Mouse (Mus musculus) cerebellum, adult 9-11 months (tissue): ENCODE results near the gene Mapk8.
"Not testable (repeated sequence)": the region's sequence is repeated elsewhere in the genome, so short reads cannot be mapped to it uniquely, and the experiment has no call there.

ENCODE experiments used
- DNase-seq: peaks from one replicate; pipeline ENCODE4 v3.0.0; 2022

Mapk8 gene

DNA sequence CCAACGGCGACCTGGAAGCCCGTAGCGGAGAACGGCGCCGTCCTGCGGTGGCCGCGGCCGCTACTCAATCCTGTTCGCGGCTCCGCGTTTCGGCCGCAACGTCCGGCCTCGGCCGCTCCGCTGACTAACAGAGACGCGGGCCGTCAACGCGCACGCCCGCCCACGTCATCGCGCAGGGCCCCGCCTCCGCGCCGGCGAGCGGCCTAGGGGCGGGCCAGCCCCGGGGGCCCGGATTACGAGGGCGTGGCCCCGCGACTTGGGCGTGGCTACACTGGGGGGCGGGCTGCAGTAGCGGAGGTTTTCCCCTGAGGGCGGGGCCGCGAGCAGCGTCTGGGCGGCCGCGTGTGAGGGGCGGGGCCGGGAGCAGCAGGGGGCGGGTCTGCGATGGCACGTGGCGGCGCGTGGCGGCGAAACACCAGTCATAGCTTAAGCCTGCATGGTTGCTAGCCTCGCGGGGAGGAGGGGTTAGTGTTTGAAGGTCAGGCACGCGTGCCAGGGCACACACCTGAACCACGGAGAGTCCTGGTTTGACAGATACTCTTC lies at the start of gene Mapk8:
Gene Mapk8 (minus strand): TSS at position 132 of the 543 bp plus-strand sequence.
- peak; percentile 95 for DNase-seq

DNA sequence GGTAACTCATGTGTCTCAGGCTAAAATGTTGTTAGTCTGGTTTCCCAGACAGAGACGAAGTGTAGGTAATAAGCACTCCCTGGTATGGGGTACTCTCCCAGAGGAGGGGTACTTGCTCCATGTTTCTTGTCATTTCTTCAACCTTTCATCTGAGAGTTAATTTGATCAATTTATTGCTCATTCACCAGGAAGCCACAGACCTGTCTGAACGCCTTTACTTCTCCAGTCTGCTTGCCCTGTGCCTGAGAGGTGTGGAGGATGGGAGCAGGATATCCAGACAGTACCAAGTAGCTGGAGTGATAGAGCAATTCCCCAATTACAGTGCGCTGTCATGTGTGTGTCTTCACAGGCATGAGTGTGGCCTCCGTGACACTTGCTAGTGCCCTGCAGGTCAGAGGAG lies 48.3 kb upstream of the Mapk8 start:
- no peak for DNase-seq

DNA sequence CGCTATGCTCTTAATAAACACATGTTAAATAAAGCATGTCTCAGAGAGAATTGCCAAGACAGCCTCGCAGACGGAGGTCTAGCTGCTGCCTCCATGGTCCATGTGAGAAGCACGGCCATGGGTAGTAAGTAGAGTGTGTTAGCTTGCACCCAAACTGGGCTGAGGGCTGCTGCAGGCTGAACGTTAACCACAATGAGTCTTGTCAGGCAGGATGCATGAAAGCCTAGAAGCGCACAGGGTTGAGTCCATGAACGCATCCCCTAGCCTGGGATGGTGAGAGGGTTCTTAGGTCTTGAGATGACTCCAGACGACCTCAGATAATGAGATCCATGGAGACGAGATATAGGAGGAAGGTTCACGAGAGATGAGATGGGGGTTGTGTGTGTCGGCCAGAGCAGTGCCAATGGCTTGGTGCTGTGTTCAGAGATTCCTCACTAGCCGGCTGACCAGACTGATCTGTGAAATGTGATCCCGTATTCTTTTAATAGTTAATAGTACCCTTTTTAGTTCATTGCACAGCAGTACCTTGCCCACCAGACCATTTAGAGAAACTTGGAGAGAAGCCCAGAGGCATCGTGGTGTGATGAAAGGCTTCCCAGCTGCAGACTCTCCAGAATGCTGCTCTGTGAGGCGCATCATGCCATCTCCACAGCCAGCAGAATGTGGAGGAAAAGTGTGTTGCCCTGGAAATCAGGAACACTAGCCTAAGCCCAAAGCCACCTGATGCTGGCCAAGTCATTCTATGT lies 41.0 kb upstream of the Mapk8 start:
- no peak for DNase-seq

DNA sequence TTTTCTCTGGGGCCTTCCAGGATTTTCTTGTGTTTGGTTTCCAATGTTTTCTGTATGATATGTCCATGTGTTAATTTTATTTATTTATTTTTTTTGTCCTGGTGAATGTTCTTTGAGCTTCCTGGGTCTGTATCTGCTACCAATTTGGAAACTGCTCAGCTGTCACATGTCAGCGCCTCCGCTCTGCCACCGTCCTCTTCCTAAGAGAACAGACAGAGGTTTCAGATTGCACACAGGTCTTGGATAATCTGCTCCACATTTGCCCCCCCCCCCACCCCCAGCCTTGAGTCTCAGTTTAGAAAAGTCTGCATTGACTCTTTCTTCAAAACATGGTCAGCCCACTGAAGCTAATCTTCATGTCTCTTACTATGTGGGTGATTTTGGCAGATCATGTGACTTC lies 35.0 kb upstream of the Mapk8 start:
- no peak for DNase-seq

- no peak for DNase-seq
Measured at GRCm38 (mm10) chr14:33476094-33476760, 29.3 kb upstream of the Mapk8 start.

- no peak for DNase-seq
Measured at GRCm38 (mm10) chr14:33474461-33474860, 27.5 kb upstream of the Mapk8 start.

GRCm38 (mm10) chr14:33471331-33471730 lies 24.4 kb upstream of the Mapk8 start, which contains the start of gene Frmpd2:
TSS of gene Frmpd2 (plus strand) at chr14:33471696.
- no peak for DNase-seq

DNA sequence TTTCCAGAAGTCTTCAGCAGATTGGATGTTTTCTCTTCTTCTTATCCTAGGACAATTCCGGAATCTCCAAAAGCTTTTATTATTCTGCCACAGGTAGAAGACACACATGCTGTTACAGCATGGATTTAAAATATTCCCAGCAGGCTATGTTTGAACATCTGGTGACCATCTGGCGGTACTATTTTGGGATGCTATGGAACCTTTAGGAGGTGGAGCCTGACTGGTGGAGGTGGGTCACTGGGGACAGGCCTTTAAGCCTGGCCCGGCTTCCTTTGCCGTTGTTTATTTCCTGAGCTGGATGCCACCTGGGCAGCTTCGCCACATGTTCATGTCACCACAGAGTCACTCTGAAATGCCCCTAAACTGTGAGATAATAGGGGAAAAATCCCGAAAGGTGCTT lies 20.8 kb upstream of the Mapk8 start:
- no peak for DNase-seq

GRCm38 (mm10) chr14:33463658-33464057 lies 16.7 kb upstream of the Mapk8 start:
- DNase-seq = no peak

DNA sequence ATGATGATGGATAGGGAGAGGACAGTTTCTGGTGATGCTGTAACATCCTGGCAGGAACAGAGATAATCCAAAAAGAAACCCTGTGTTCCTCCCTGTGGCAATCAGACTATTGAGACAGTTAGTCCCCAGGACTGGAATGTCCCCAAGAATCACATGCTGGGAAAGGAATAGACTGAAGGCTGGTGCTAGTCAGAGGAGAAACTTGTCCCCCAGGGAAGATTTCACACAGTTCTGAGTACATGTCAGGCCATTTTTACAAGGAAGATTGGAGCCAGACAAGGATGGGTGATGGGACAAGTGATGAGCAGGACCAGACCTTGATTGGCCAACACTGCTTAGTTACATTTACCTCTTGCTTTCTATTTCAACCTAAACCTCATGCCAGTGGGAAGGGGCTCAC lies 3.4 kb upstream of the Mapk8 start:
- no peak for DNase-seq

DNA sequence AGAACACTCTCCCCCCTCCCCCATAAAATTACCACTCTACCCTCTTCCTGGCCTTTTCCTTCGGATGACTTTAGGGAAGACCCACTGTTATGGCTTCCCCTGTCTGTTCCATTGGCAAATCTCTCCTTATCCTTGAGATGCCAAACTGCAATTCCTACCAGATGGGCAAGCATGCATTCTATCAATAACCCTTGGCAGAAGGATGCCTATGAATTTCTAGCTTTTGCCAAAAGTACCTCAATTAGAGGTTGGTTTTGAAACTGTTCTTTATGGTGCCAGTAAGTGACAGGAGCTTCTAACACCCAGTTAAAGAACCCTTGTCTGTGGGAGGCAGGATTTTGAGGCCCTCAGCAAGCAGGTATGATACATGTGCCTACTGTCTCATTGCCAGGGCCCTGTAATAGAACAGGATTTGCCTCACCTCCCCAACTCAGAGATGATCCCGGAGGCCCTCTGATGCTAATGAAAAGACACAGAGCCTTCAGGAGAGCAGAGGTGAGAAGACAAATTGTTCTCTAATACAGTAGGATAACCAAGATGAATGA lies 2.4 kb upstream of the Mapk8 start:
- DNase-seq = no peak

GRCm38 (mm10) chr14:33448276-33448675 lies 1.3 kb upstream of the Mapk8 start:
- DNase-seq = no peak

DNA sequence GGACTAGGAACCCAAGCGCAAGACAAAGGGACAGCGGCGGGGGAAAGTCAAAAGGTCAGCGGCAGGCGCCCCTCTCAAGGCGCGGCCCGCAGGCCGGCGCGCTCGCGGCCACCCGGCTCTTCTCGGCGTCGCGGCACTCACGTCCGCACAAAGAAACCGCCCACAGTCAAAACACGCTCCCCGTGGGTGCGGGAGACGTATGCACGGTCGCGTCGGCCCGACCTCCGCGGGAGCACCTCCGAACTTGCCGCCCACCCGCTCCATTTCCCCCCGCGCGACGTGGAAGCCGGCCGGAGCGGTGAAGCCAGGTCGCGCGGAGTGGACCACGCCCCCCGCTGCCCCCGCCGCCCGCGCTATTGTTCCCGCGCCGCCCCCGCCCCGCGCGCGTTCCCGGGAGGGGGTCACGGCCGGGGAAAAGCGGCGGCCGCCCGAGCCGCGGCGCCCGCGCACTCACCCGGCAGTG lies 366 bp downstream of the Mapk8 start:
- DNase-seq = no peak

DNA sequence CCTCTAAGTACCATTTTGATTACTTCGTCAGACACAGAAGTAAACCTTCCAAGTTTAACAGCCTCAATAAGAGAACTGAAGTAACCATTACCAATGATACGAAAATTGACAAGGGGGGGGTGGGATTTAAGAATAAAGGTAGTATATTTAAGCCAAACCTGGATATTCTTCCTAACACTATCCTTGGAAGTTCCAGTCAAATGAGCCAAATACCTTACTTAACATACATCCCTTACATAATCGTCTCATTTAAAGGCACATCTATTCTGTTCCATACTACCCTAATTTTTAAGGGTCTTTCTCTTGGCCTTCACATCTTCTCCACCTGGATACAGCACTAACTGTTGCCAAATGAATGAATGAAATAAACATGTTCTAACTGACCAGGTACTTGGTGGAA lies 996 bp downstream of the Mapk8 start:
- DNase-seq = no peak

DNA sequence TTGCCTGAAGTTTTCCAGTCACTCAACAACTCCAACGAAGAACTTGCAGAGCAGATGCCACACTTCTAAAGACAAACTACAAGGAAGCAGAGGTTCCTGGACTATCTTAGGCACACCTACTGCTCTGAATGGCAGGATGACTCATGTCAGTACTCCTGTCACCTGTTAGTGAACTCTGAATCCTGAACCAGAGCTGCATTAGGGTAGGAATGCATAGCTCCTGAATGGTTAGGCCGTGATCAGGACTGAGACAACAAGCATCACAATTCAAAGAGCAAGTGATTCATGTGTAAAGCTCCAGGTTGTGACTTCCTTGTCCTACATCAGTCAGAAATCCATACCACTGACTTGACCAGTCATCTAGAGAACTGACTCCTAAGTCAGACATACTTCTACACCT lies 3.2 kb downstream of the Mapk8 start:
- DNase-seq = no peak

DNA sequence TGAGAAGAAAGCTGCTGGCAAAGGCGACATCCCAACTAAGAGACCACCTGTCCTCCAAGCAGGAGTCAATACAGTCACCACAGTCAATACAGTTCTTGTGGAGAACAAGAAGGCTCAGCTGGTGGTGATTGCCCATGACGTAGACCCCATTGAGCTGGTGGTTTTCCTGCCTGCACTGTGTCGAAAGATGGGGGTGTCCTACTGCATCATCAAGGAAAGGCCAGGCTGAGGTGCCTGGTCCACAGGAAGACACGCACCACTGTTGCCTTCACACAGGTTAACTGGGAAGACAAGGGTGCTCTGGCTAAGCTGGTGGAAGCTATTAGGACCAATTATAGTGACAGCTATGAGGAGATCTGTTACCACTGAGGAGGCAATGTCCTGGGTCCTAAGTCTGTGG lies 14.5 kb downstream of the Mapk8 start:
- DNase-seq = not testable (repeated sequence)

GRCm38 (mm10) chr14:33424124-33424523 lies 22.8 kb downstream of the Mapk8 start:
- DNase-seq = no peak

DNA sequence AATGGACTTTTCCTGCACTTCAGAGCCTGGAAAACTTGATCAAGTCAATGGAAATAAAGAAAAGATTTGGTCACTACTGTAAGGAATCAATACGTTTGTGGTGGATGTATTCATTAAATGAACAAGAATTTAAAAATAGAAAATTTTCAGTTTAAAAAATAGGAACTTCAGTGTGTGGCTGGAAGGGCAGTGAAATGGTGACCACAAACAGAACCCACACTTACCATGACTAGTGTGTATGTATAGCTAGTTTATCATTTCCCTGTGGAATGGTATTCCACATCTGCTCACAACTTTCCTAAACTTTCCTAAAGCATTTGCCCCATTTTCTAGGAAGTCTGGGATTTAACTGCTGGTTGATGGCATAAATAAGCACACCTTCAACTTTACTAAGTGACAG lies 24.0 kb downstream of the Mapk8 start:
- no peak for DNase-seq

GRCm38 (mm10) chr14:33418311-33418909 lies 28.5 kb downstream of the Mapk8 start:
- DNase-seq = no peak

DNA sequence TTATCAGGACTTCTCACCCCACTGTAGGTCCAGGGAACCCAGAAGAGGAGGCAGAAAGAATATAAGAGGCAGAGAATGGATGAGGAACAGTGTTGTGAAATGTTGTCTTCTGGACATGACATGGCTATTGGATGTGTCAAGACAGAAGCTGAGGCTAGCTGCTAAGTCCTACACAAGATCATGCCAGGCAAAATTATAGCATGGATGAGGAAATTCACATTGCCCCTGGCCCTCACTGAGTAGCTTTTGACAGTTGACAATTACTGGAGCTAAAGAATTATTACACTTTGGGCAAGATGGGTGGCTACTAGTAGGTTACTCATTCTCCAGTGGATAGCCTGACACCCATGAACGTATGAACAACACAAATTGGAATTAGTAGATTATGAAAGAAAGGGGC lies 31.2 kb downstream of the Mapk8 start:
- DNase-seq = no peak

DNA sequence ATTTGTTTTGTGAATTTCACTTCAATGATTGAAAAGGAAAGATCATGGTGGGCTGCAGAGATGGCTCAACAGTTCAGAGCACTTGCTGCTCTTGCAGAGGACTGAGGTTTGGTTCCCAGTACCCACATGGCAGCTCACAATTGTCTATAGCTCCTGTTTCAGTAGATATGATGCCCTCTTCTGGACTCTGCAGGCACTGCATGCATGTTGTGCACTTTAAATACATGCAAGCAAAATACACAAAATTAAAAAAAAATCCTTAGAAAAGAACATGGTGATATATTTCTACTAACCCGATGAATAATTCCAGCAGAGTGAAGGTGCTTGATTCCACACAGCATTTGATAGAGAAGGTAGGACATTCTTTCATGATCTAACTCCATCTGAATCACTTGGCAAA lies 44.6 kb downstream of the Mapk8 start:
- no peak for DNase-seq

DNA sequence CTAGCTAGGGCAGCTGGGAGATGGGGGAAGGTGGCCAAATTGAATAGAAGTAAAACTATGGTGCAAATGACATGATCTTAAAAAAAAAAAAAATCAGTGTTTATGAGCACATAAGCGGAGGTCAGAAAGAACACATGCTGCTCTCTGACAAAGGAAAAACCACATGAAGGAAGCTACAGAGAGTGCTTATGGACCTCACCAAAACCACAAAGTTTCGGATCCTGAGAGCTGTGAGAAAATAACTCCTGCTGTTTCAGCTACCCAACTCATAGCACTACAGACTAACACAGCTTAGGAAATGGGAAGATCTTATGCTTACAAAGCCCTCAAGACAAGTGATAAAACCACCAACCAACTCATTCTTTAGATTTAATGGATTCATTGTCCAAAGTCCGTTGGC lies 46.9 kb downstream of the Mapk8 start:
- DNase-seq = no peak

DNA sequence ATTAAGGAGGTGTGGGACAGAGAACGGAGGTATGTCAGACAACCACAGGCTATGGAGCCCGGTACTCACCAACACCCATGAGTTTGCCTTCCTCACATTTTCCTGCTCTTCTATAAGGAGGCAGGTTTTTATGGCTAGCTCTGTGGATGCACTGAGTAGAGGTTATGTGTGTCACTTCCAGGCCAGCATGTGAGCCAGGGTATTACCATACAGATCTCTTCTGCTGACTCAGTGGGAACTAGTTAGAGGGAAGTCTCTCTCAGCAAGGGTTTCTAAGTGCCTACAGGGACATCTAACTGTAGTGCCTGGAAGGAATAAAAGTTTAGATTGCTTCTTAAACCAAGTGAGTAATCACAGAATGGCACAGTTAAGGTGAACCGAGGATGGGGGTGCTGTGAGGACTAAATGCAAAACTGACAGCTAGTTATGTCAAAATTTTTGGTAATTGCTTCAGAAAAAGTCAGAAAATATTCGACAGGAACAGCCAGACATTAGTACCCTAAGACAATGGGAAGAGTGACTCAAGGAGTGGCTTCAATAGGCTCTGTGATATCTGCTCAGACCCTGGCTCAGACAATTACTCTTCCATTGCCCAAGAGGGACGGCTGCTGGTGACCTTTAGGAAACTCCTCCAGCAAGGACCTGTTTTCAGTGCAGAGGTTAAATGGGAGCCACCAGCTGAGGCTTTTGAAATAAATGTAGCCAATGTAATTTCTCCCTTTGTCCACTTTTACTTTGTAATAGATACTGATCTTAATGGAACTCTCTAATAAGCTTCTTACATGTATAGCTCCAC lies 48.7 kb downstream of the Mapk8 start:
- no peak for DNase-seq
